Mouse (Mus musculus): ENCODE results near the gene Cbr1. TPM values are rescaled to one million over a fixed set of nuclear protein-coding genes. Genes with fewer than 3 reads are reported as not detected.
A peak's percentile ranks its signal among the peaks of the same experiment; 100 is the strongest.

The Cbr1 gene
- total RNA-seq (2021): 128 and 147 TPM in 2 replicates
- long read RNA-seq, experiment 1, transcript Cbr1-201 (3 exons, 1,237 nt): major isoform, 128 of 148 reads
- long read RNA-seq, experiment 1, partial matches to known transcripts: 3 of 148 reads
- long read RNA-seq, experiment 1, other reads (novel, unspliced or antisense): 13 of 148 reads
- long read RNA-seq, experiment 2, transcript Cbr1-201 (3 exons, 1,237 nt): major isoform, 98 of 119 reads
- long read RNA-seq, experiment 2, partial matches to known transcripts: 3 of 119 reads
- long read RNA-seq, experiment 2, other reads (novel, unspliced or antisense): 17 of 119 reads

- no peak for DNase-seq
Observed at GRCm38 (mm10) chr16:93605553-93605952, at the start of gene Cbr1. Gene Cbr1, plus strand, starts transcription at chr16:93605853.

DNA sequence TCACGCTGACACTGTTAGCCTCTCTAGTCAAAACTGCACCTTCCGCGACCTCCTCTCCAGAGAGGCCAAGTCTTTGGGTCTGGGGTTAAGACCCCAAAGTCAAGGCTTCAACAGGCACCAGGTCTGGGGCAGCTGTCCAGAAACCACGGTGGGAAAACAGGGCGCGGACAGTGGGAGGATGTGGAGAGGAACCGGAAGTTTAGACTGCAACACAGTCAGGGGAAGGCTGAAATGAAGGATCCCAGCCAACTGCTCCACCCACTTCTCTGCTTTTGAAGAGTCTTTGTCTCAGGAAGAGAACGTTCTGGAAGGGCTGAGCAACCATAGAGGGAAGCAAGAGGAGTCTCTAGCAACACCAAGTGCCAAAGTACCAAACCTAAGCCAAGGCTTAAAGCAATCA lies 48.0 kb upstream of the Cbr1 start:
- no peak for DNase-seq

DNA sequence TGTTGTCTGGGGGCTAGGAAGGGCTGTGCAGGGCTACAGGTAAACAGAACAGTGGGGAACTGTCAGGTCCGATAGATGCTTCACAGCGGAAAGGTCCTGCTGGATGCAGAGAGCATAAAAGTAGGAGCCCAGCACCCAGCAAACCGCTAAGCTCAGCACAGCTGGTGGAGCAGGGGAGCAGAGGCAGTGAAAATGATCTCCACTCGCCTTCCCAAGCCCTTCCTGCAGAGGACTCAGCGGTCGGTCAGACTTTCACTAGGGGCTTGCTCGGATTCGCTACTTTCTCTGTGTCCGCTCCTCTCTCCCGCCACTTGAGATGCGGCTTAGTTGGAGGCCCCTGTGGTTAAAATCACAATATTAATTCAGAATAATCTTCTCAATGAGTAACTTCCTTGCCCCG lies 47.2 kb upstream of the Cbr1 start:
- DNase-seq: no peak

- no peak for DNase-seq
Observed at GRCm38 (mm10) chr16:93572383-93572782, 33.3 kb upstream of the Cbr1 start.

- no peak for DNase-seq
Observed at GRCm38 (mm10) chr16:93573434-93573833, 32.2 kb upstream of the Cbr1 start.

GRCm38 (mm10) chr16:93574521-93575191 lies 31.0 kb upstream of the Cbr1 start:
- DNase-seq: no peak

GRCm38 (mm10) chr16:93575574-93575973 lies 30.1 kb upstream of the Cbr1 start:
- no peak for DNase-seq

DNA sequence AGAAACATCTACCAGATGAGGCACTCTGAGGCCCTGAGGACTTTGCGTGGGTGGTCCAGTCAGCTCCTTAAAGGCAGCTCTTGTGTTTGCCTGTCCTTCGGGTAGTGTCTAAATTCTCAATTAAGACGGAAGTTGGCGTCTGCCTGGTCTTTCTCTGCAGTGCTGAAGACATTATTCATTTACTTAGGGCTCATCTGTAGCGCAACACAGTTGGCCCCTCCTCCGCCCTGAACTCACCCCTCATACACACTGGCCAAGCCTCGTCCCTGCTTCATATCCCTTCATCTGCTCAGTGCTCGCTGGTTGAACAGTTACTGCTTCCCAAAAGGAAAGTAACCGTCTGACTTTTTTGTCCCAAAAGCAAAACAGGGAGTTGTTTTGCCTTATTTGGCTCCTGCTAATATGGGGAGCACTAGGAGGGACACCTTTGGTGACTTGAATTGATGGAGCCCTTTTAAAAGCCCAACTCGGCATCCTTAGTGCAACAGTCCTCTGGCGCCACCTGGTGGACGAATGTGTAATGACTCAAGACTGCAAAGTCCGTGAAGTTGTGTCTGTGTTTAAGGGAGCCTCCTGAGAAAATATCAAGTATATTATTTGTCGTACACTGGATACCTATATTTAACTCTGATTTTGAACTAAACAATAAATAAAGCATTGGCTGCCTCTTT lies 29.1 kb upstream of the Cbr1 start:
- peak; percentile 87 for DNase-seq

DNA sequence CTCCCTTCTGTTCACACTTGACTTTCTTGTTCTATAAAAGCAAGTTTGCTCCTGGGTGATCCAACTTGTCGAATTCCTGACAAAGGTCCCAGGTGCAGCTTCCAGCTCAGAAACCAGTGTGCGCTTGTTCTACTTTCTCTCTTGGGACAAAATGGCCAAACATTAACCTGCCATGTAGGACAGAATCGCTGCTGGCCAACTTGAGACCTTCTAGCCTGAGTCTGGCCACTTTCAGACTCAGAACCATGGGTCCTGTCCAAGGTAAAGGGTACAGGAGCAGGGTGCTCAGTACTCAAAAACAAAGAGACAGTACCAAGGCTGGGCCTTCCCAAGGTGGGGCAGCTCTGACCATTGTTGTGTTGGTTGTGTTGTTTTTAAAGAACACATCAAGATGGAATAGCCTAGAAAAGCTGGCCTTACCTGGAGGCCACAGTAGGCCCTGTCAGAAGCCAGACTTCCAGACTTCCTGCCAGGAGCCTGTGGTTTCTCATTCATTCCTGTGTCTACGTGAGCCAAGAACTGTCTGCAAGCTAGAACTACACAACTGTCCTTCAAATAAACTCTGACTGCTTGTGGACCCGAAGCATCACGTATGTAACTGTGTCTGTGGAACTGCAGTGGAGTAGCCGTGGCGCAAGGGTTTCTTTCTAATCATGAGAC lies 27.2 kb upstream of the Cbr1 start:
- no peak for DNase-seq

GRCm38 (mm10) chr16:93581125-93581524 lies 24.5 kb upstream of the Cbr1 start:
- DNase-seq: peak; percentile 58

DNA sequence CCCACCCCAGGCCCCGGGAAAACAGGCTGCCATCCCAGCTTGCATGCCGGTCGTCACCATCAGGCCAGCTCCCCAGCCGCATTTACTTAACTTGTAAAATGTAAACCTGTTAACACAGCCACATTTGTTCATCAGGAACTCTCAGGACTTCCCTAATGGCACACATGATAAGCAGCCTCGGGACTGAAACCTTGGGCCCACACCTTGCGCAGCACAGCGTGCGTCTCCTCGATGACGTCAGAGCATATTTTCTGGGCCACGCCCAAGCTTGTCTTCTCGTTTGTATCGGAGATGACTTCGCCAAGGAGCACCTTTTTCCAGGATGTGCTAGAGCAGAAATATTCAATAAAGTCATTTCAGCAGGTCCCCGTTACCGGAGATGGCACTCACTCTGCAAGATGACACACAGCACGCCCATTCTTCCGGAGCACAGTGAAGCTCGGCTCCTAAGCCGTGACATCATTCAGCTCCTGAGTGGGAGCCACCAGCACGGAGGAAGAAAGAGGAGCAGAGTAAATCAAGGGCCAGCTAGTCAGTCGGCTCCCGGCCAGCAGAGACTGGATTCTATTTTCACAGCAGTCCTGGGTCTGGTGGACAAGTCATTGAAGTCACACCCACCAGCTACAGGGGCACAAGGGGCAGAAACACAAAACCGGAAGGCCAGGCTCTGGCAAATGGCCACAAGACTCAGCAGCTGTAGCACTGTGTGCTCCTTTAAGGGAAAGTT lies 20.5 kb upstream of the Cbr1 start:
- DNase-seq: no peak

GRCm38 (mm10) chr16:93585703-93586205 lies 19.9 kb upstream of the Cbr1 start:
- DNase-seq: no peak

- DNase-seq: no peak
Observed at GRCm38 (mm10) chr16:93586382-93586781, 19.3 kb upstream of the Cbr1 start.

DNA sequence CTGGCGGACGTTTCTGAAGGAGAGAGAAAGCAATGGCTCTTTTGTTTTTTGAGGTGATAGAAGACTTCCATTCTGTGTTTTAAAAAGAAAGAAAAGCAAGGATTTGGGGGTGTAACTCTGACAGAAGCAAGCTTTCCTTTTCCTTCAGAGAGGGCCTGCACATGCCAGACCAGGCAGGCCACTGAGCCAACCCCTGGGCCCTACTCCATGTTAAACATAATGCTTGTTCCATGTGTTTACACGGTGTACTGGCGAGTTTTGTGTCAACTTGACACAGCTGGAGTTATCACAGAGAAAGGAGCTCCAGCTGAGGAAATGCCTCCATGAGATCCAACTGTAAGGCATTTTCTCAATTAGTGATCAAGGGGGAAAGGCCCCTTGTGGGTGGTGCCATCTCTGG lies 17.4 kb upstream of the Cbr1 start:
- DNase-seq: no peak

DNA sequence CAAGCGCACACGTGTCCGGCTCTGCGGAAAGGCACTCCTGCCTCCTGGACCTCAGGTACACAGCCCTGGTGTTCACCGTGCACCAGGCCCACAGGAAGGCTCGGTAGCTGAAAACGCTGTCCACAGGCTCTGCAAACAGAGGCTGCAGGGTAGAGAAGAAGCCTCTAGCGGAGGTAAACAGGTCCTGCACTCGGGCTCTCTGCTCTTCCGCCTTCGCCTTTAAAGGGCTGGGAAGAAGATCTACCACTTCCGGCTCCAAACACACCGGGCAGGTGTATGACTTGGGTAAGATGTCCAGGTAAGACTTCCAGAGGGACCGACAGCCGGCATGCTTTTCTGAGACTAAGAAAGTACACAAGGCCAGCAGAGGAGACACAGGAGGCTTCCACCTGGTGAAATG lies 14.7 kb upstream of the Cbr1 start:
- DNase-seq: no peak

DNA sequence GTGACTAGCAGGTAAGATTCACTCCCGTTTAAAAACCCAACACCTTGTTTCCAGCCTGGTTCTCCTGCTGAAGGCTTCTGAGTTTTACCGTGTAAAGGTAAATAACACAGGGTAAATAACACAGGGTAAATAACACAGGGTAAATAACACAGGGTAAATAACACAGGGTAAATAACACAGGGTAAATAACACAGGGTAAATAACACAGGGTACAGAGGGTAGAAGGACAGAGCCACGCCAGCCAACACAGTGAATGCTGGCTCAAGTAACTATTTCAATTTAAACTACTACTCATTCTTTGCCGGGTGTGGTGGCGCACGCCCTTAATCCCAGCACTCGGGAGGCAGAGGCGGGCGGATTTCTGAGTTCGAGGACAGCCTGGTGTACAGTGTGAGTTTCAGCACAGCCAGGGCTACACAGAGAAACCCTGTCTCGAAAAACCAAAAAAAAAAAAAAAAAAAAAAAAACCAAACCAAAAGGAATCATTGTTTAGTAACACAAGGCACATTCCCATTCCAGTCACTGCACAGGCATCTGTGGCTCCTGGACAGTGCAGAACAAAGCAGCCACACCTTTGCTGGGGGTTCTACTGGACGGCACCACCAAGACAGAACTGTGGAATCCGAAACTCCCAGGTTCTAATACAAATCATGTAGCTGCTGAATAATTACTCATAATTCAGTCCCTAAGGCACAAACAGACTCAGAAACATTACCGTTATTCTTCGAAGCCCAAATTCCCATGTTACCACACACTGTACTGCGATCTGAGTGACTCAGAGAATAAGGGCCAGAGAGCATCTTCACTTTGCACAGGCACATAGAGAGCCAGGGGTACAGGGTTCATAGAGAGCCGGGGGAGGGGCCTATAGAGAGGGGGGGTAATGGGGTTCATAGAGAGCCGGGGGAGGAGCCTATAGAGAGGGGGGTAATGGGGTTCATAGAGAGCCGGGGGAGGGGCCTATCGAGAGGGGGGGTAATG lies 13.9 kb upstream of the Cbr1 start:
- DNase-seq: no peak

DNA sequence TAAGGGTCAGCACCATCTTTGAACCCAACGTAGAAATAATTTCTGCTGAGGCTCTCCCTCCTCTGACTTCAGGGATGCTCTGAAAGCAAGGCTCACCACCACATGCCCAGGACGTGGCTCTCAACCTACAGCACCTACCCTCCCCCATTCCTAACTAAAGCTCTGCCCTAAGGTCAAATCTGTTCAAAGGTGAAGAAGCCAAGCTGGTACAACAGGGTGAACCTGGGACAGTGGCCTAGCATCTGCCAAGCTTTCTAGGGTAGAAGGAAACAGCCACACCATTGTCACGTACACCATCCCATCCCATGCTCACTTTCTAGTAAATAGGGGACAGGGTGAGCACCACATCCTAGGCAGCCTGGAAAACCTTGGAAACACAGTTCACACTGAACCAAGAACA lies 12.9 kb upstream of the Cbr1 start:
- DNase-seq: no peak

GRCm38 (mm10) chr16:93593406-93593805 lies 12.2 kb upstream of the Cbr1 start:
- peak; percentile 79 for DNase-seq

GRCm38 (mm10) chr16:93594448-93594847 lies 11.2 kb upstream of the Cbr1 start:
- no peak for DNase-seq

DNA sequence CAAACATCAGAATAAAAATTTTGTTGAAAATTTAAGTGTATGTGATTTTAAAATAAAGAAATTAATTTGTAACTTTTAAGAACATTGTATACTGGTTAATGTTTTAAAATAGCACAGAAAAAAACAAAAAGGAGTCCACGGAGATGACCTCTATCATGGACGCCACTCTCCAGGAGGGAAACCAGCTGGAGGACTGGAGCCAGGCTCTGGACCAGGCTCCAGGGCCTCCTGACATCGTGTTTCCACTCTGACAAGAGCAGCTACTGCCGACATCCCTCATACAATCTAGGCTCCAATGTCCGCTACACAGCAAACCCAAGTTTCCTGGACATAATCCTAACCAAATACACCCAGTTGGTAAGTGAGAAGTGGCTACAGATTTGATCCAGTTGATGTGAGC lies 9.9 kb upstream of the Cbr1 start:
- DNase-seq: no peak

DNA sequence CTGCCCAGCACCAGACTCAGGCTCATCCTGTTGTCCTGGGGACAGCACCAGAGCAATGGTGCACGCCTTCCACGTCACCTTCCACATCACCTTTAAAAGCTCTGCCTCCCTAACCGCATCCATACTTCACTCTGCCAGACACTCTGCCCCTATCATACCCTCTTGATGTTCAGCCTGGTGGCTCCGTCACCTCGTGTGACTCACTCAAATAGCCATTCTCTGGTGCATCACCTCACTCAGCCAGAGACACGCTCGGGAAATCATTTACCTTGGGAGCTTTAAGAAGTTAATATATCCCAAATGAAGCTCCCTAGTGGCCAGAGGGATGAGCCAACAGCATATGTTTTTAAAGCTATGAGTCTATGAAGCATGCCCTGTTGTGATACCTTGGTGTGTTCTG lies 8.8 kb upstream of the Cbr1 start:
- DNase-seq: no peak

Measured in adrenal gland, postnatal 14 days (tissue).